Mouse (Mus musculus) lung, adult 18-20 months (tissue): ENCODE results near the gene Gm6592.
"Not testable (repeated sequence)": the region's sequence is repeated elsewhere in the genome, so short reads cannot be mapped to it uniquely, and the experiment has no call there.

Experiments
- DNase-seq, 2 experiments: peaks; one replicate each; pipeline ENCODE4 v3.0.0; 2022; ENCODE audit warnings: mixed read lengths in 2 of 2

Gene Gm6592

GRCm38 (mm10) chrX:8843694-8844093, at the start of gene Gm6592:
Gene Gm6592, plus strand, starts transcription at chrX:8843994.
- no peak for DNase-seq

GRCm38 (mm10) chrX:8803391-8803790, 40.4 kb upstream of the Gm6592 start, which contains the start of gene Ssxb5:
Gene Ssxb5, plus strand, starts transcription at chrX:8803691.
- DNase-seq = not testable (repeated sequence)

DNA sequence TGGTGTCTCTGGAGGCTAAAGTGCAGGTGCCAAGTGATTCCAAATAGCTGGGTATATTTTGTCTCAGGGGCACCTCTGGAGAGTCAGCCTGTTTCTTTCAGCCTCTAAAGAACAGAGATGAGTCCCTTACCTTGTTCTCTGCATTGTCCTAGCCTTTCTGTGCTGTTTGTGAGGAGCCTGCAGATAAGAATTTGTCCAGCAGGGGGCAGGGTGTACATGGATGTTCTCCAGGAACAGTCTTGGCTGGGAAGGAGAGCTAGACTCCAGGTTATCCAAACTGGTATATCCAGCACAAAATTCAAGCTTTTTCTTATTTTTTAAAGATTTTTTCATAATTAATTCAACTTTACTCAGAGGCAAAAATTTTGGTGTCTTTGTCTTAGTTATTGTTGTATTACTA, 11.8 kb upstream of the Gm6592 start:
- DNase-seq = peak; percentile 7 to 10

GRCm38 (mm10) chrX:8852486-8852885, 8.7 kb downstream of the Gm6592 start:
- no peak for DNase-seq

DNA sequence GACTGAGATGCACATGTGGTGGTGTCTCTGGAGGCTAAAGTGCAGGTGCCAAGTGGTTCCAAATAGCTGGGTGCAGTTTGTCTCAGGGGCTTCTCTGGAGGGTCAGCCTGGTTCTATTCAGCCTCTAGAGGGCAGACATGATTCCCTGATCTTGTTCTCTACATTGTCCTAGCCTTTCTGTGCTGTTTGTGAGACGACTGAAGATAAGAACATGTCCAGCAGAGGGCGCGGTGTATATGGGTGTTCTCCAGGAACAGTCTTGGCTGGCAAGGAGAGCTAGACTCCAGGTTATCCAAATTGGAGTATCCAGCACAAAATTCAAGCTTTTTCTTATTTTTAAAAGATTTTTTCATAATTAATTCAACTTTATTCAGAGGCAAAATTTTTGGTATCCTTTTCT, 20.5 kb downstream of the Gm6592 start:
- peak; percentile 71 to 76 for DNase-seq

DNA sequence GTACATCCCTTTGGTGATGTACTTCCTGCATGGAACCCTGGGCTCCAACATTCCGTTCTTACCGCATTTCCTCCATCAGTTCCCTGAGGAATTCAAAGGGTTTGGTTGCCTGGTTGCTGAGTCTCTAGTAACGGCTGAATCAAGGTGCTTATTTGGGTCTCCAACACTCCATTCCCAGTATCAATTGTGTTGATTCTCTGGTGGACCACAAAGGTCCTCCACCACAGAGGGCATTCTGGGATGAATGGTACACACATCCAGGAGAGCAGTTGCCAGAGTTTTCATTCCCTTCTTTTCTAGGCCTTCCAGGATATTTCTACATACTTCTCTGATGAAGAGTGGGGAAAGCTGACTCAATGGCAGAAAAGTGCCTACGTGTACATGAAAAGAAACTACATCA, 30.2 kb downstream of the Gm6592 start, which contains the start of gene Gm5751:
TSS of gene Gm5751 (plus strand) at position 301 of the 400 bp plus-strand sequence.
- DNase-seq = not testable (repeated sequence)

GRCm38 (mm10) chrX:8884336-8884735, 40.5 kb downstream of the Gm6592 start:
- DNase-seq = no peak

- peak in 1 of 2 experiments; percentile 25 for DNase-seq
These were observed 48.2 kb downstream of the Gm6592 start for GRCm38 (mm10) chrX:8891975-8892342.

DNA sequence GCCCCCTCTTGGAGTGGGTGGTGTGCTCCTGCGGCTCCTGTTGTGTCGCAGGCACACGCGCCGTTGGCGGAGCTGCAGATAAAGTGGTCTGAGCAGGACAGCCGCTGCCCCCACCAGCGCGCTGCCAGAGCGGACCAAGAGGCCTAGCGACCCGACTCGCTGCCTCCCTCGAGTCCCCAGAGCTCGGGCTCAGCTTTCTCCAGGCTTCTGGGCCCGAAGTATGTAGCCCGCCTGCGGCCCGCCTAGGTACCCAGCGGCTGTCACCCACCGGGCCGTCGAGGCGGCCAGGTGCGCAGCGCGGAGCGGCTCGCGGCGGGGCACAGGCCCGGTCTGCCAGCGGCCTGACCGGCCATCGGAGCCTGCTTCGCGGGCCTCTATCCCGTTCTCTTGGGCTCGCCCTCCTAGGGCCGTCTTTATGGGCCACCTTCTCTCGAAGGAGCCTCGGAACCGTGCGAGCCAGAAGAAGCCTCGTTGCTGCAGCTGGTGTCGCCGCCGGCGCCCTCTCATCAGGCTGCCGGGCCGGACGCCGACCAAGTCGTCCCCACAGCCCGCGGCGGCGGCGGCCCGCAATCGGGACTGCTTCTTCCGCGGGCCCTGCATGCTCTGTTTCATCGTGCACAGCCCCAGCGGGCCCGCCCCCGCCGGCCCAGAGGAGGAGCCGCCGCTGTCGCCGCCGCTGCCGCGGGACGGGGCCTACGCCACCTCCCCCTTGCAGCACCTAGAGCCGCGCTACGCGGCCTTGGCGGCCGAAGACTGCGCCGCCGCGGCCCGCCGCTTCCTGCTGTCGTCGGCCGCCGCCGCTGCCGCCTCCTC, 48.8 kb downstream of the Gm6592 start, which contains the start of gene B630019K06Rik:
TSS of gene B630019K06Rik (plus strand) at position 40 of the 813 bp plus-strand sequence.
- peak; percentile 71 to 74 for DNase-seq

DNA sequence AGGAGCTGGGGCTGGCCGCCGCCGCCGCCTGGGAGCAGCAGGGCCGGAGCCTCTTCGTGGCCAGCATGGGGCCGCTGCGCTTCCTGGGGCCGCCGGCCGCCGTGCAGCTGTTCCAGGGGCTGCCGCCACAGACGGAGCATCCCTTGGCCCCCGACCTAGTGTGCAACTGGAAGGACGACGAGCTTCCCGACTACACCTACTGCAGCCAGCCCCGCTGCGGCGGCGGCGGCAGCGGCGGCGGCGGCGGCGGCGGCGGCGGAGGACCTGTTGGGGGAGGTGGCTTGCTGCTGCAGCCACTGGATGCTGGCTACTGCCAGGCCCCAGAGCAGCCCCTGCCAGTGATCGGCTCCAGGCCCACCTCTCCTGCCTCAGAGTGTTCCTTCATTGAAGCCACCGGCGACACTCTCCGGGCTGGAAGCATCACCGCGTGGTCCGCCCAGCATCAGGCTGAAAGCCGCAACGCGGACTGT, 49.4 kb downstream of the Gm6592 start:
- DNase-seq = peak; percentile 6 to 10
